Comparison of ENCODE assay signal across 8 mouse cellular contexts in genomic region chr2:45110757-45111411, GRCm38 (mm10). TPM values are rescaled to one million over a fixed set of nuclear protein-coding genes. Genes with fewer than 3 reads are reported as not detected.
DNase-seq lines count a peak whose midpoint lies in the region; ATAC-seq and TF ChIP-seq lines count a peak whose summit lies in the region.

No protein-coding gene starts in this region.

- no peaks in the 10 kb centered on the region for H3K9me3 ChIP-seq in ES-E14 (ENCODE audit: control insufficient read depth, insufficient read depth, low read depth, low read length)
- H3K9me3 ChIP-seq in embryonic facial prominence, embryonic 14.5 days (ENCODE audit: control insufficient read depth, low read length) = no peaks in the 10 kb centered on the region
- H3K9me3 ChIP-seq in heart, postnatal 0 days (replicated peaks; ENCODE audit: control insufficient read depth, low read length) = no peaks in the 10 kb centered on the region

- TF ChIP-seq CTCF in heart, postnatal 0 days (IDR thresholded peaks at IDR 0.05; ENCODE audit: low read depth) = no peak

- H3K36me3 ChIP-seq in ES-E14 (ENCODE audit: control insufficient read depth, insufficient read depth, low read length, poor library complexity, severe bottlenecking) = no peaks in the 10 kb centered on the region
- H3K36me3 ChIP-seq in embryonic facial prominence, embryonic 14.5 days (ENCODE audit: control insufficient read depth, insufficient read depth, low read length) = 0 out of 2 replicates have a peak, but pooled peaks cover 7% of the 10 kb centered on the region
- no peaks in the 10 kb centered on the region for H3K36me3 ChIP-seq in heart, postnatal 0 days (replicated peaks; ENCODE audit: control insufficient read depth, insufficient read depth, low read length)
- no peaks in the 10 kb centered on the region; the same call in 1 of the 2 replicates for H3K36me3 ChIP-seq in splenic B cell, adult 2 months (ENCODE audit: control insufficient read depth, insufficient read depth, low read length, poor library complexity, severe bottlenecking)

- peak overlapping the region; percentile 69 to 87; a peak in 3 of 4 replicates for H3K4me3 ChIP-seq in ES-E14 (ENCODE audit: insufficient read depth in 1 of 2, low read depth in 1 of 2, low read length in 2 of 2, poor library complexity in 1 of 2, severe bottlenecking in 1 of 2)
- peak overlapping the region; percentile 71 for H3K4me3 ChIP-seq in embryonic facial prominence, embryonic 14.5 days (ENCODE audit: low read depth, low read length)
- peak overlapping the region; percentile 97 for H3K4me3 ChIP-seq in heart, postnatal 0 days (ENCODE audit: low read depth, low read length)

- DNase-seq in A20 (ENCODE audit: low read depth, low spot score) = peak; percentile 74
- no peak for DNase-seq in ES-E14 (ENCODE audit: low read depth, low spot score)
- peak; percentile 86 for DNase-seq in embryonic facial prominence, embryonic 14.5 days (ENCODE audit: low spot score)
- no peak for DNase-seq in heart, postnatal 0 days (ENCODE audit: low spot score)
- DNase-seq in kidney, postnatal 25 days = peak; percentile 61 to 62
- DNase-seq in splenic B cell, adult 2 months (ENCODE audit: low read depth, low spot score) = peak; percentile 52
- no peak for DNase-seq in left cerebral cortex, adult 8-10 months (ENCODE audit: low spot score in 2 of 2)

- under 1% methylated on average over 20 of the region's 20 CpGs for WGBS in embryonic facial prominence, embryonic 14.5 days
- under 1% methylated on average over 20 of the region's 20 CpGs for WGBS in heart, postnatal 0 days

- no peak overlapping the region for H3K9ac ChIP-seq in ES-E14 (ENCODE audit: insufficient read depth, low read depth, low read length, poor library complexity, severe bottlenecking)
- H3K9ac ChIP-seq in embryonic facial prominence, embryonic 14.5 days (ENCODE audit: low read depth, low read length) = peak overlapping the region; percentile 94
- peak overlapping the region; percentile 99 for H3K9ac ChIP-seq in heart, postnatal 0 days (replicated peaks; ENCODE audit: low read depth, low read length)

- H3K27ac ChIP-seq in ES-E14 (ENCODE audit: insufficient read depth, low read depth, low read length, poor library complexity, severe bottlenecking) = no peak overlapping the region
- H3K27ac ChIP-seq in embryonic facial prominence, embryonic 14.5 days (replicated peaks; ENCODE audit: low read depth, low read length) = peak overlapping the region; percentile 97
- H3K27ac ChIP-seq in heart, postnatal 0 days (ENCODE audit: low read depth) = peak overlapping the region; percentile 97

- no peak for TF ChIP-seq EP300 in heart, postnatal 0 days (IDR thresholded peaks at IDR 0.05; ENCODE audit: low read depth)

- in situ Hi-C loops in ES-E14 (cut with MboI; ENCODE audit: low sequenced_read_pairs in 2 of 2, unreplicated experiment in 2 of 2) = no loop called here

- H3K4me2 ChIP-seq in embryonic facial prominence, embryonic 14.5 days (ENCODE audit: low read depth, low read length) = peak overlapping the region; percentile 75
- H3K4me2 ChIP-seq in heart, postnatal 0 days (ENCODE audit: low read depth, low read length) = peak overlapping the region; percentile 80

- H3K27me3 ChIP-seq in embryonic facial prominence, embryonic 14.5 days (replicated peaks; ENCODE audit: control insufficient read depth, insufficient read depth, low read length) = peaks cover 22% of the 10 kb centered on the region
- H3K27me3 ChIP-seq in heart, postnatal 0 days (ENCODE audit: control insufficient read depth, insufficient read depth, low read length) = no peaks in the 10 kb centered on the region
- no peaks in the 10 kb centered on the region for H3K27me3 ChIP-seq in splenic B cell, adult 2 months (ENCODE audit: control insufficient read depth, insufficient read depth, low read length, poor library complexity, severe bottlenecking)

- H3K4me1 ChIP-seq in ES-E14 (ENCODE audit: control insufficient read depth in 2 of 2, insufficient read depth in 2 of 2, low read length in 2 of 2, poor library complexity in 1 of 2) = peaks cover 2 to 4% of the 10 kb centered on the region in 2 experiments; a peak in 2 of 4 replicates
- H3K4me1 ChIP-seq in embryonic facial prominence, embryonic 14.5 days (ENCODE audit: control insufficient read depth, insufficient read depth, low read length) = peaks cover 18% of the 10 kb centered on the region
- peaks cover 17% of the 10 kb centered on the region for H3K4me1 ChIP-seq in heart, postnatal 0 days (ENCODE audit: control insufficient read depth, insufficient read depth)

- peak; percentile 31; the same call in 1 of the 2 replicates for ATAC-seq in embryonic facial prominence, embryonic 14.5 days (ENCODE audit: low read depth)
- no peak for ATAC-seq in heart, postnatal 0 days (ENCODE audit: insufficient read depth, low read depth)
- ATAC-seq in megakaryocyte-erythroid progenitor cell, adult 5-6 weeks (replicated peaks; ENCODE audit: low FRiP score, low TSS enrichment, poor library complexity, severe bottlenecking) = peak; percentile 20; the same call in 1 of the 2 replicates

TF ChIP-seq in ES-E14, 5 proteins besides CTCF, POLR2A, EP300 and RAD21:
- TF ChIP-seq MAFK (IDR thresholded peaks at IDR 0.05; ENCODE audit: insufficient read depth, low read depth, low read length) (no peak), HCFC1 (IDR thresholded peaks at IDR 0.05; ENCODE audit: borderline replicate concordance, insufficient read depth, low read length) (no peak), CHD2 (IDR thresholded peaks at IDR 0.05; ENCODE audit: low read depth, low read length) (no peak), ZC3H11A (IDR thresholded peaks at IDR 0.05; ENCODE audit: borderline replicate concordance, low read depth, low read length) (no peak), ZNF384 (IDR thresholded peaks at IDR 0.05; ENCODE audit: low read depth, low read length) (no peak)

RNA-seq across cellular contexts. Expression of gene Zeb2, which starts 6.3 kb away (rescaled TPM):
- 4.4 and 11.9 TPM in 2 replicates for total RNA-seq in ES-E14 (2012; rRNA removed)
- polyA plus RNA-seq in embryonic facial prominence, embryonic 14.5 days (2014; fragmentation: Nextera tagmentation; extraction: Ambion mirVana) = 49.0 and 49.5 TPM in 2 replicates
- 36.4 and 41.2 TPM in 2 replicates for total RNA-seq in heart, postnatal 0 days (2014; rRNA removed; ENCODE audit: low replicate concordance)
- 13.4 and 13.6 TPM in 2 replicates for polyA plus RNA-seq in heart, postnatal 0 days (2015; fragmentation: Nextera tagmentation; extraction: Ambion mirVana)
- 118 and 125 TPM in 2 replicates for total RNA-seq in megakaryocyte-erythroid progenitor cell, adult 5-6 weeks (2014; fragmentation: Nextera tagmentation)
- total RNA-seq in megakaryocyte-erythroid progenitor cell, adult 5-6 weeks (2017) = 113 and 119 TPM in 2 replicates
- 100 to 1,000 TPM; 162 to 184 (median 166) TPM for total RNA-seq in left cerebral cortex, adult 8-10 months (2022)

Comparison
In these comparisons a context has a peak if more than half of its experiments do, and no peak if none do; other contexts are left out.
1. DNase-seq: peak in A20 (single experiment), embryonic facial prominence, embryonic 14.5 days (single experiment), kidney, postnatal 25 days (2 of 2) and splenic B cell, adult 2 months (single experiment); none in ES-E14 (single experiment), heart, postnatal 0 days (single experiment) and left cerebral cortex, adult 8-10 months (0 of 2).
2. Peak in every context shown above with its lines, with median percentiles within 50 percentile points of each other: H3K4me3 ChIP-seq.